Mouse (Mus musculus): Measurements from ENCODE around the gene Ppp1r13l. TPM values are rescaled to one million over a fixed set of nuclear protein-coding genes. Genes with fewer than 3 reads are reported as not detected.
A peak's percentile ranks its signal among the peaks of the same experiment; 100 is the strongest.

The Ppp1r13l gene
- polyA plus RNA-seq, 3 experiments from 2014 or later = not detected

DNA sequence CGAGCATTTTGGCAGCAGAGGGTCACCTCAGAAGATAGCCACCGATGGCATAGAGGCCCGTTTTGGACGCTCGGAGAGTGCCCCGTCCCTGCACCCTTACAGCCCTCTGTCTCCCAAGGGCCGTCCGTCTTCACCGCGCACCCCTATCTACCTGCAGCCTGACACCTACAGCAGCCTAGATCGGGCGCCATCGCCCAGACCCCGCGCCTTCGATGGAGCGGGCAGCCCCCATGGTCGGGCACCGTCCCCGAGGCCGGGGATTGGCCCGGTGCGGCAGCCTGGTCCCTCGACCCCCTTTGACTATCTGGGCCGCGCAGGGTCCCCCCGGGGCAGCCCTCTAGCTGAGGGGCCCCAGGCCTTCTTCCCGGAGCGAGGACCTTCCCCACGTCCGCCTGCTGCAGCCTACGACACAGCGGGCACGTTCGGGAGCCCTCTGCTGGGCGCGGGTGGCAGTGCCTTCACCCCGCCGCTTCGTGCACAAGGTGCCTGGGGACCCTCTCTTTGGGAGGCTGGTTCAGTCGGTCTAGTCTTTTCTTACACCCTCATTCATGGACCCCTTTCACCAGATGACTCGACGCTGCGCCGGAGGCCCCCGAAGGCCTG is 10.4 kb downstream of the Ppp1r13l start:
- ATAC-seq = peak; percentile 82

DNA sequence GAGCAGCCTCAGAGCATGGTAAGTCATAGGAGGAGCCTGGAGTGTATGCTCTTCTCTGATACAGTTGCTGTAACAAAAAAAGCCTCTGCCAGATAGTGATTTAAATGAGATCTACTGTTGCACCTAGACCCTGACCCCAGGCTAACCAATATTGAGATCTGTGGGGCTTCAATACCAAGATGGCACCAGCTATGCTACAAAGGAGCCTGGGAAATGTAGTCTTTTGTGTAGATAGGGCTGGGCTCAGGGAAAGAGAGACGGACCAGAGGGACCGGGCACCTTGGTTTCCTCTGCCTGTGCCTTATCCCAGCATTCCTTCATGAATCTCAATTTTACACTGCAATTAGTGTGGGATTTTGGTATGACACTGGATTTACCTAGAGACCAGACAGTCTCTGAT is 13.8 kb downstream of the Ppp1r13l start:
- ATAC-seq = no peak

DNA sequence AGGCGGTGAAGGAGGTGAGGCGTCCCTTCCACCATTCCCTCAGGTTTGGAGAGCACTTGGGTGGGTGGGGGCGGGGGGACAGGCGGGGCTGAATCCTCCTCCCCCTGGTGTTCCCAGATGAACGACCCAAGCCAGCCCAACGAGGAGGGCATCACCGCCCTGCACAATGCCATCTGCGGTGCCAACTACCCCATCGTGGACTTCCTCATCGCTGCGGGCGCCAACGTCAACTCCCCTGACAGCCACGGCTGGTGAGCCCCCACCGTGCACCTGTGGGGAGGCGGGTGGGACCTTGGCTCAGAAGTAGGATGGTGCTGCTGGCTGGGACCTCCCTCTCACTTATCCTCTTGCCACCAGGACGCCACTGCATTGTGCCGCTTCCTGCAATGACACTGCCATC is 15.8 kb downstream of the Ppp1r13l start:
- ATAC-seq = no peak

DNA sequence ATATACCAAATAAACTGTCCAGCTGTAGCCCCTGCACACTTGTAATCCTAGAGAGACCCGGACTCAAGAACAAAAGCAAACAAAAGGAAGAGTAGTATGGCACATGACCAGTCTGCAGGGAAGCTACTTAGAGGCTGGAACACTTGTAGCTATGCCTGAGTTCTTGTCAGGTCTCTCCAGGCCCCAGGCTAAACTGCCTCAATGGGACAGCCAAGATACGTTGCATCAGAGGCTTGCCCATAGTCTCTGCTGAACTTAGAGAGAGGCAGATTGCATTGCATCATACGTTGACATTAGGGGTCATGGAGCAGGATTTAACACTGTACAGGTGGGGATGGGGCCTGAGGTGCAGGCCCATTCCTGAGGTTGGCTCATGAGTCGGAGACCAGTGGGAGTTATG is 16.5 kb downstream of the Ppp1r13l start:
- no peak for ATAC-seq

DNA sequence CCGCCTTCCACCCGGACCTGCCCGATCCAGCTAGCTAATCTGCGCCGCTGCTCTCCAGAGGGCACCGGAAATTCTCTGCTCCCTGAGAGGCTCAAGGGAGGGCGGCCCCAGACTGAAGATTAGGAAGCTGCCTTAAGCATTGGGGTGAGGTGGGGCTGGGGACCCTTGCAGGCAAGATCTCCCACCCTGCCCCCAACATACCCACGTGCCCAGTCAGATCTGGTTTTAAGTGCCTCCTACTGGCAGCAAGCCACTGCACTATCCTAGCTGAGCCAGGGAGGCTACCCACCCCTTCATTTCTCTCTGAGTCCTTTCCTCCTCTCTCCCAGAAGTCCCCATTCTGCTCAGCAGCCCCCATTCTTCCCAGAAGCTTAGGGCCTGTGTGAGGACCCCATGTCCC is 18.5 kb downstream of the Ppp1r13l start:
- no peak for ATAC-seq

DNA sequence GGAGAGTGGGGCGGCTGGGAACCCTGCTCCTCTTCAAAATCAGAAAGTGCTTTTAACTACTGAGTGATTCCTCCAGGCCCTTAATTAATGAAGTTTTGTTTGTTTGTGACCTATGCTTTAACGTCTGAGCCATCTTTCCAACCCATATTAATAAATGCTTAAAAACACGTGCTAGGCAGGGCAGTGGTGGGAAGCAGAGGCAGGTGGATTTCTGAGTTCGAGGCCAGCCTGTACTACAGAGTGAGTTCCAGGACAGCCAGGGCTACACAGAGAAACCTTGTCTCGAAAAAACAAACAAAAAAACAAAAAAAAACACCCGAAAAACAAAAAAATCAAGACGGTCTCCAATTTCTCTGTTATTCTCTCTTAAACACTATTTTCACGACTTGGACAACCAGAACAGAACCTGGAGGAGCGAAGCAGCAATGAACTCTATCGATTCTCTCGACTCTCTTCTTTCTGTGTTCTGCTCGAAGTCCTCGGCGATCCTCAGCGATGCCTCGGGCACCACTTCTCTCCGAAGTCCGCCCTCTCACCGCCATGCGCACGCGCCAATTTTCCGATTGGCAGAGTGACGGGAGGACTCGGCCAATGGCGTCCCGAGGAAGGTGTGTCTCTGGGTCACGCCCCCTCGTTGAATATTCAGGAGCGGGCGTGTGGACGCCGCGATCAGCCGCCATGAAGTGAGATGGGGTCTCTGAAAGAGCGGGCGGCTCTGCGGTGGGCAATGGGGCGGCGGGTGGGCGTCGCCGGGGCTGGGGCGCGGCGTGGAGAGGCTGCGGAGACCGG is 22.0 kb downstream of the Ppp1r13l start, which contains the start of gene Ercc2:
Gene Ercc2, plus strand, starts transcription at position 634 of the 789 bp plus-strand sequence.
- peak; percentile 100 for ATAC-seq

DNA sequence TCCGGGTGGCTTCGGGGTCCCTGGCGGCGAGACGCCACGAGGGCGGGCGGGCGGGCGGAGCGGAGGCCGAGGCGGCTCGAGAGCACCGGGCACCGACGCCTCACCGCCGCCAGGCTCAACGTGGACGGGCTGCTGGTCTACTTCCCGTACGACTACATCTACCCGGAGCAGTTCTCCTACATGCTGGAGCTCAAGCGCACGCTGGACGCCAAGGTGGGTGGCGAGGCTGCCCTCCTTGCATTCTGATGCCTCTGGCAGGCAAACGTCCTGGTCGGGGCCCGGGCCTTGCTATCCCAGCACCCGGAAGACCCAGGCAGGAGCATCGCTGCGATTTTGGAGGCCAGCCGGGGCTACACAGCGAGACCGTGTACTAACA is 22.6 kb downstream of the Ppp1r13l start:
- ATAC-seq = no peak

DNA sequence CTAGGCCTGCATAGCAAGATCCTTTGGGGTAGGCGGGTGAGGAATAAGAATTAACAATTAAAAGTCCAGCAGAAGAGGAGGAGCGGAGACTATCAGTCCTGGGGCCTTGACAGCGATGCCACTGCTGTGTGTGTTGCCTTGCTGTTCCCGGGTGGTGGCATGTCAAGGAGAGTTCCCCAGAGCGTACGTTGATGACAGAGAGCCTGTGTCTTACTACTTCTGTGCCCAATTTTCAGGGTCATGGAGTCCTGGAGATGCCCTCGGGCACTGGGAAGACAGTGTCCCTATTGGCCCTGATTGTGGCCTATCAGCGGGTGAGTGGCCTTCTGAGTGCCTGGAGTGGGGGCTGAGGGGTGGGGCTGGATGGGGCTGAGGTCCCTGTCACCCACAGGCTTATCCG is 24.2 kb downstream of the Ppp1r13l start:
- no peak for ATAC-seq

DNA sequence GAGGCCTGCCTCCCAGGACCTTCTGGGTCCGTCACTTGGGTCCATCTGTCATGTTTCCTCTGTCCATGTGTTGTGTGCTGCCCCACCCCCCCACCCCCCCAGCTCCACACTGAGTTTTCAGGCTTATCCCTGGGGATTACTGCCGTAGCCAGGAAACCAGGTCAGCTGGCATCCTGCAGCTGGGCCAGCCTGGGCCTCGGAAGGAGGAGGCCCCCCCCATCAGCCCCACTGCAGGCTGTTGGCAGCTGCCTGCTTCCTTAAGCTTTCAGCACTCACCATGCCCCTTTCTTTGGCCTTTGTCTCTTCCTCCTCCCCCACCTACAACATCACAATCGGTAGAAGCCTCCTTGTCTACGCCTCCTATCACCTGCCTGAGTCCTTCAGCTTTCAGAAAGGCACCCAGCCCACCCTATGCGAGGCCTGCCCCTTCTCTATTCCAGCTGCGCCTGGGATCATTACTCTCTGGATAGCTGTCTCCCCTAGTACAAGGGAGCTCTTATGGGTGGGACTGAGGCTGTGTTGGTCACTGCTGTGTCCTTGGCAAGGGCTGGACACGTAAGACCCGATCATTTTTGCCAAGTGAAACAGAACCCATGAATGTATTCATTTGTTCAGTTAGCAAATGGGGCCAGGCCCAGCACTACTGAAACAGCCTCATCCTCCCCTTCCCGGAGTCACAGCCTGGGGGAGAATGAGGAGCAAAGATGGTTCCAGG is 29.3 kb downstream of the Ppp1r13l start:
- no peak for ATAC-seq

DNA sequence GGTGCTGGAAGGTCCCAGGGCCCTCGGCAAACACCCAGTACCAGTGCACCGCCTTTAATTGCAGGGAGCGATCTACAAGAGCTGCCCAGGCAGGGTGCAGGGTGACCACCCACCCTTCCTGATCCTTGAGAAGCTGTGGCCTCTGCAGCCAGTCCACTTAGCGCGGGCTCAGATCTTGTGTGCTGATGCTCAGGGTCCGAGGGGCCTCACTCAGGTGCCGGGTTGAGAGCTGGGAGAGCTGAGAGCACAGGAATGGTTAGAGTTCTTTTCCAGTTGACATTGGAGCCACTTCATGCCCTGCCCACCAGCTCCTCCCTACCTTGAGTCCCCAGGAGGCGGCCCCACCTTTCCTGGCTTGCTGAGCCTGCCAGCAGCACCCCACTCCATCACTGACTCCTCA is 34.9 kb downstream of the Ppp1r13l start:
- no peak for ATAC-seq

DNA sequence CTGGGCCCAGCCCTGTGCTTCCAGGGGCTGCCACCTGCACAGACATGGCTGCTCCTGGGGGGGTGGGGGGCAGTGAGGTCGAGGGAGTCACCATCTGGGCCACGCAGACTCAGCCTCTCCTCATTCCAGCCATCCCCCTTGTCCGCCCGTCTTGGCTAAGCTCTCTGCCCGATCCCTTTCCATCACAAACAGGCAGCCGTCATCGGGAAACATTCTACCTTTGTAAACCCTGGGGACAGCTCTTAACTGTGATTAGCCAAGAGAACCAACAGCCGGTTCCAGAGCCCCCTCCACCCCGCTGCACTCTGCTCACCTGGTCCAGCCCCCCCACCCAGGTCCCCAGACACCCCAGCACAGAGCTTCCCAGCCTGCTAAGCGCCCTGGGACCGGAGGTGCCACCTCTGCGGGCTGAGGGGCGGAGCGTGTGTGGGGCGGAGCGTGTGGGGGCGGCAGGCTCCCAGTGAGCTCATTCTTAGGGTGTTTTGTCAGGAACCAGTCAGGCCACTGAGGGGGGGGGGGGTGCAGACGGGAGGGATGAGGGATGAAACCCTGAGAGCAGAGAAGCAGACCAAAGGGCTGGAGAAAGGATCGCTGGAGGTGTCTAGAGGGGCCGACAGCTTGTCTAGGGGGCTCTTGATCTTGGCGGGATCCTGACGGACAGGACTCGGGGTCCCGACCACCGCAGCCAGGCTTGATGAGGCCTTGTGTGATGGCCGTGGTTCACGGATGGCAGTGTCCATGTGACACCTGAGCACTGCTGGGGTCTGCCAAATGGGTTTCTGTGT is 40.1 kb downstream of the Ppp1r13l start:
- ATAC-seq = peak; percentile 63

DNA sequence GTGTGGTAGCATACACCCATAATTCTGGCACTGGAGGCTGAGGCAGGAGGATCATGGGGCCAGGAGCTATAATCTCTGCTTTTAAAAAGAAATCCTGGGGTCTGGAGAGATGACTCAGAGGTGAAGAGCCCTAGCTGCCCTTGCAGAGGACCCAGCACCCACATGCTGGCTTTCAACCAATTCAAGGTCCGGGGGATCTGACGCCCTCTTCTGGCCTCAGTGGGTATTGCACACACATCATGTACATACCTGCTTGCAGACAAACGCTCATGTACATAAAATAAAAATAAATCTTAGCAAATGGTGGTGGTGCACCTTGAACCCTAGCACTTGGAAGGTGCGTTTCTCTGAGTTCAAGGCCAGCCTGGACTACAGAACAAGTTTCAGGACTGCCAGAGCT is 41.4 kb downstream of the Ppp1r13l start:
- no peak for ATAC-seq

DNA sequence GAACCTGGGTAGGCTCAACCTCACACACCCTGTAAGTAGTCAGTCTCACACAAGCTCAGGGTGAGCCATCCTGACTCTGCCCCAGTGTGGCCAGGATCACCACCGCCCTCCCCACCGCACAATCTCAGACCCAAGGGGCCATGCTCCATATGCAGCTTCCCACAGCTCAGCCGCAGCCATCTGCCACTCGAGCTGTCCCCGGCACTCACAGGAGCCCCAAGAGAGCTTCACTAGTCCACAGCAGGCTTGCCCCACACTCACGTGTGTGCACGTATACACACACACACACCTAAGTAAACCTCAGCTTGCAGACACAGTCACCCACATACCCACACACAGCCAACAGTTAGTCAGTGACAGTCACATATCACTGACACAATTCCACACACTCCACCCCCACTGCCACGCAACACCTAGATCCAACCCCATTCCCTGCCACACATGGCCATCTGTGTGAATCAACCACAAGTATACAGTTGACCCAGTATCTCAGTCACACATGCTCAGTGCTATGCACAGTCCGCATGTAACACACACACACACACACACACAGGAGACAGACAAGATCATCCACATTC is 43.1 kb downstream of the Ppp1r13l start:
- ATAC-seq = no peak

DNA sequence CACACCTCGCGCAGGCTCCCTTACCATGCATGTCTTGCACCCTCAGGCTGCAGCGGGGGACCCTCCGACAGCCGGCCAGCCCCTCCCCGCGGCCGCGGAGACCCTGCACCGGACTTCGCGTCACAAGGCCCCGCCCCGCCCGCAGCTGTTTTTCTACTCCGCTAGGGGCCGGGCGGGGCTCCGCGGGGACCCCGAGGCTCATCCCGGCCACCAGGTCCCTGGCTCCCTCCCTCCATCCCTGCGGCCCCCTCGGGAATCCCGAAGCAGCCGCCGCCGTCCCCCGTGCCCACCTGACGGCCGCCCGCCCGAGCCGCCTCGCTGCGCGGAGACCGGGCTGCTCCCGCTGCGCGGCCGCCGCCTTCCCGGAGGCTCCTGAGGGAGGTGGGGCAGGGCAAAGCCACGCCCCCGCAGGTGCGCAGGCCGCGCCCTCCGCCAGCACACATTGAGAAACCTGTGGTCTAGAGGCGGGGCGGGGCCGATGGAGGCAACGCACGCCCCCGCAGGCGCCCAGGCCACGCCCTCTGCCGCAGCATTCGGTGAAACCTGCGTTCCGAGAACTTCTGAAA is 44.3 kb downstream of the Ppp1r13l start, which contains the start of gene Klc3:
Gene Klc3, minus strand, starts transcription at position 374 of the 566 bp plus-strand sequence.
- ATAC-seq = peak; percentile 75

DNA sequence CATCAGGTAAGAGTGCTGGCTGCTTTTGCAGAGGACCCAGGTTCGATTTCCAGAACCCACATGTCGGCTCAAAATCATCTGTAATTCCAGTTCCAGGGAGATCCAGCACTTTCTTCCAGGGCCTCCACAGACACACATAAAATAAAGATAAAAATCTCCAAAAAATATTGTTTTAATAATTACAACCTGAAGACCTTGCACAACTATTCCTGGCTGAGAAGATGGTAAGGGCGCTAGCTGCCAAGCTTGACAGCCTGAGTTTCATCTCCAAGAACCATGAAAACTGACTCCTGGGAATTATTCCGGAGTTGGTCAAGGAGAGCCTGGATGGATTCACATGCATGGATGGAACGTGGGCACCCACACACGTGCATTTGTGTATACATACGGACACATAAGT is 44.9 kb downstream of the Ppp1r13l start, which contains the start of gene Ckm:
Gene Ckm, plus strand, starts transcription at position 301 of the 400 bp plus-strand sequence.
- ATAC-seq = no peak

DNA sequence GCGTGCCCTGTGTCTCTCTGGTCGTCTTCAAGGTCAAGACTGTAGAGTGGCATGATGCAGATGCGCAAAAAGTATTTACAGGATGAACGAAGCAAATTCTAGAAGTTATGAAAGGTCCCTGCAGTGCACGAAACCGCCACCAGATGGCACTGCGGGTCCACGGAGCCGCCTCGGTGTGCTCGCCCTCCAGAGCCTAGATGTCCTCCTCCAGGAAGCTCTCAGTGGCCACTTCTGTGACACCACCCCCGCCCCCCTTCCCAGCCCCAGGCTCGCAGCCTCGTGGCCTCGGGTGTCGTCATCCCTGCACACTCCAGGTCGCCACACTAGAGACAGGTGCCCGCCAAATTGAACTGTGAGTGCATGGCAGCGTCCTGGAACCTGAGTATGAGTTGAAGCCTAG is 45.9 kb downstream of the Ppp1r13l start:
- peak; percentile 66 for ATAC-seq

DNA sequence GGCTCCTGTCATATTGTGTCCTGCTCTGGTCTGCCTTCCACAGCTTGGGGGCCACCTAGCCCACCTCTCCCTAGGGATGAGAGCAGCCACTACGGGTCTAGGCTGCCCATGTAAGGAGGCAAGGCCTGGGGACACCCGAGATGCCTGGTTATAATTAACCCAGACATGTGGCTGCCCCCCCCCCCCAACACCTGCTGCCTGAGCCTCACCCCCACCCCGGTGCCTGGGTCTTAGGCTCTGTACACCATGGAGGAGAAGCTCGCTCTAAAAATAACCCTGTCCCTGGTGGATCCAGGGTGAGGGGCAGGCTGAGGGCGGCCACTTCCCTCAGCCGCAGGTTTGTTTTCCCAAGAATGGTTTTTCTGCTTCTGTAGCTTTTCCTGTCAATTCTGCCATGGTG is 50.2 kb downstream of the Ppp1r13l start:
- no peak for ATAC-seq

DNA sequence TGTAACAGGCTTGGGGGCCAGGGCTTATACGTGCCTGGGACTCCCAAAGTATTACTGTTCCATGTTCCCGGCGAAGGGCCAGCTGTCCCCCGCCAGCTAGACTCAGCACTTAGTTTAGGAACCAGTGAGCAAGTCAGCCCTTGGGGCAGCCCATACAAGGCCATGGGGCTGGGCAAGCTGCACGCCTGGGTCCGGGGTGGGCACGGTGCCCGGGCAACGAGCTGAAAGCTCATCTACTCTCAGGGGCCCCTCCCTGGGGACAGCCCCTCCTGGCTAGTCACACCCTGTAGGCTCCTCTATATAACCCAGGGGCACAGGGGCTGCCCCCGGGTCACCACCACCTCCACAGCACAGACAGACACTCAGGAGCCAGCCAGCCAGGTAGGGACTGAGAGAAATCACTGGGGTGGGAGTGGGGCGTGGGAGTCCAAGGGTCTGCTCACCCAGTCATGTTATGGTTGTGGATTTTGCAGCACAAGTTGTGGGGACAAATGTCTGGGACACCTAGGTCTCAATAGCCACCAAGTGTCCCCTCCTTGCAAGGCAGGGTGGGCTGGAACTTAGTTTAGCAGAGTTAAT is 51.3 kb downstream of the Ppp1r13l start:
- no peak for ATAC-seq

DNA sequence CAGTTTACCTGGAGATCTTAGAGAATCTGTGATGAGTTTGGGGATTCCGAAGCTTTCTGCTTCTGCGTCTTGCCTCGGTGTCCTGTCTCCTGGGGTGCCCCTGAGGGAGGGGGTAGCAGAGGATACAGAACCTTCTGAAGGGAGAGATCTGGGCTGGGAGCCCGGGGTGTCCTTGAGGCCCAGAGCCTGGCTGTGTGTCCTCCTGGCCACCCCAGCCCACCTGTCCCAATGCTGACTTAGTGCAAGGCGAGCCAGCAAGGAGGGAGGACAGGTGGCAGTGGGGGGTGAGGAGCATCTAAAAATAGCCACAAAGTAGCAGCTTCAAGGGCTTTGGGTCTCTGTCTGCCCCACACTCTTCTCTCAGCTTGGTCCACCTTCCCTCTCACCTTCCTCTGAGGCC is 52.2 kb downstream of the Ppp1r13l start:
- ATAC-seq = no peak

DNA sequence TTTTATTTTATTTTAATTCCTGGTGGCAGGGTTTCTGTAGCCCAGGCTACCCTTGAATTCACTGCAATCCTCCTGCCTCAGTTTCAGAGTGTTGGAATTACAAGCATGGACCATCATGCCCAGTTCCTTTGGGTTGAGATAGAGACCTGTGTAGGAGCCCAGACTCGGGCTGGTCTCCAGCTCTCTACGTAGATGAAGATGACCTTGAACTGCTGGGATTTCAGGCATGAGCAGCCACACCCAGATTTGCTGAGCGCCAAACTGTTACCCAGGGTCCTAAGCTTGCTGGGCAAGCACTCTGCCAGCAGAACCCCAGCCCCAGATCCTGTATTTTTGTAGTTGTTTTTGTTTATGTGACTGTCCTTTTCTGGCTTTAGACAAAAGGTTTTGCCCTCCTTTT is 54.0 kb downstream of the Ppp1r13l start:
- ATAC-seq = no peak

DNA sequence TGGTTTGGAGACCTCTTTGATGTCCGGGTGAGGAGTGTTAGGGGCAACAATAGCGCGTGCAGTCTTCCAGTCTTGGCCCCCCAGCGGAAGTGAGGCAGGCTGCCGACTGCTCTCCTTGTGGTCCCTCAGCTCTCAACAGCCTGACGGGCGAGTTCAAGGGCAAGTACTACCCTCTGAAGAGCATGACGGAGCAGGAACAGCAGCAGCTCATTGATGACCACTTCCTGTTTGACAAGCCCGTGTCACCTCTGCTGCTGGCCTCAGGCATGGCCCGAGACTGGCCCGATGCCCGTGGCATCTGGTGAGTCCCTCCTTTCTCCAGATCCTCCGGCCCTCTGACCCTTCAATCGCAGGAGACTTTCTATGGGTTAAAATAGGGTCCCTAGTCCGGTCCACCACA is 57.0 kb downstream of the Ppp1r13l start:
- ATAC-seq = no peak

DNA sequence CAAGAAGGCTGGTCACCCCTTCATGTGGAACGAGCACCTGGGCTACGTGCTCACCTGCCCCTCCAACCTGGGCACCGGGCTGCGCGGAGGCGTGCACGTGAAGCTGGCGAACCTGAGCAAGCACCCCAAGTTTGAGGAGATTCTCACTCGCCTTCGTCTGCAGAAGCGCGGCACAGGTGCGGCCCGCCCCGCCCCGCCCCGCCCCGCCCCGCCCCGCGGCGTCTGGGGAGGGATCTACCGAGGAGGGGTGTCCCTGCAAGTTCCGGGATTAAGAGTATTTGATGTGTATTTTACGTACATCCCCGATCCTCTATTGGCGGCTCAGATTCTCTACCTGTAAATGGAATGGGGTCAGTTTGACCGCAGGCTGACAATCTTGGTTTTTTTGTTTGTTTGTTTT is 60.6 kb downstream of the Ppp1r13l start:
- ATAC-seq = no peak
